Mouse (Mus musculus): Measurements from ENCODE around the gene Asic4. TPM values are rescaled to one million over a fixed set of nuclear protein-coding genes. Genes with fewer than 3 reads are reported as not detected.

Asic4 gene
- polyA plus RNA-seq (2012; rRNA removed; ENCODE audit: low replicate concordance): 0.09 TPM in 1 of 2 replicates, not detected in the other

DNA sequence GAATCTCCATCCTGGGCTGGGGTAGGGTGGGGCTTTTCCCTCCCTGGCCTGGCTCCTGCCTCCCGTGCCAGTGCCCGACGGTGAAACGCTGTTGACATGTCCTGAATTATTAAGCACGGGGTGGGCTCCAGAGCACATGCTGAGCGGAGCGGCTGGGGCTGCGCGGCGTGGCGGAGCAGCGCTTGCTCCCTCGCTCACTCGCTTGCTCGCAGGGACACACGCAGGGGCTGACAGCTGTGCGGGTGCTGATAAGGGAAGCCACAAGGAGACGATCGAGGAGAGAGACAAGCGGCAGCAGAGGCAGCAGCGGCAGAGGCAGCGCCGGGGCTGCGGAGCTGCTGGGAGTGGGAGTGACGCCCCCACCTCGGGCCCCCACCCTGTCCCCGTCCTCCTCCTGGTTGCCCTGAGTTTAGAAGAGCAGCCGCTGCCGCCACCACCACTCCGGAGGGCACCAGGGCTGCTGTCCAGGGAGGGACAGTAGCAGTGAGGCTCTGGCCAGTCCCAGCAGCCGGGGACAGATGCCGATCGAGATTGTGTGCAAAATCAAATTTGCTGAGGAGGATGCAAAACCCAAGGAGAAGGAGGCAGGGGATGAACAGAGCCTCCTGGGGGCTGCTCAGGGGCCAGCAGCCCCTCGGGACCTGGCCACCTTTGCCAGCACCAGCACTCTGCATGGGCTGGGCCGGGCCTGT, at the start of gene Asic4:
TSS of gene Asic4 (plus strand) at position 123 of the 692 bp plus-strand sequence.

GRCm38 (mm10) chr1:75435475-75436328, 14.5 kb upstream of the Asic4 start, which contains the start of gene Gmppa:
Gmppa (plus strand) TSS chr1:75435930.

DNA sequence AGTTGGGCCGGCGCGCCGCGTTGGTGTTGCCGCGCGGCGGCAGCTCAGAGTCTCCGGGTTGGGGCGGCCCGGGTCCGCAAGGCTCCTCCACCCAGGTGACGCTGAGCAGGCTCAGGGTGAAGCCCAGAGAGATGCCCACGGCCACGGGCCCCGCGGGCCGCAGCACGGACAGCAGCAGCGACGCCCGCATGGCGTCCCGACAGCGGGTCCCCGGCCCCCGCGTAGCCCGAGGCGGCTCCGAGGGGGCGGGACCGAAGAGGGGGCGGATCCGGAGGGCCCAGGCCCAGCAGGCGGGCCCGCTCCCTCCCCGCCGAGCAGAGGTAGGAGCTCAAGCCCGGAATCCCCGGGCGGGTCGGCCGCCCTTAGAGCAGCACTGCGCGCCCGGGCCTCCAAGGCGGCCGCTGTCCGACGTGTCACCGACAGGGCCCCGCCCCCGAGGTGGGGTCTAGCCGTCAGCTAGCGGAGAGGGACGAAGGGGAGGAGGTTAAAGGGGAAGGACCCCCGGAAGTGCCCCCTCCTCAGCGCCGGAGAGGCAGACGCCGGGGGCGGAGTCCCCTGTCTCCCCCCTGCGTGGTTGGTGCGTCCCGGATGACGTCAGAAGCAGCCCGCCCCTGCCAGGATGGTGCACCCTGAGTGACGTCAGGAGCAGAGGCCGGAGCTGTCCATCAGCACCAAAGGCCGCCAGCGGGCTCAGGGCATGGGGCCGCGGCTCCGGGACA, 28.8 kb downstream of the Asic4 start, which contains the start of the genes Chpf and Tmem198:
TSS of gene Chpf (minus strand) at position 392 of the 719 bp plus-strand sequence.
TSS of gene Tmem198 (plus strand) at position 617 of the 719 bp plus-strand sequence.

DNA sequence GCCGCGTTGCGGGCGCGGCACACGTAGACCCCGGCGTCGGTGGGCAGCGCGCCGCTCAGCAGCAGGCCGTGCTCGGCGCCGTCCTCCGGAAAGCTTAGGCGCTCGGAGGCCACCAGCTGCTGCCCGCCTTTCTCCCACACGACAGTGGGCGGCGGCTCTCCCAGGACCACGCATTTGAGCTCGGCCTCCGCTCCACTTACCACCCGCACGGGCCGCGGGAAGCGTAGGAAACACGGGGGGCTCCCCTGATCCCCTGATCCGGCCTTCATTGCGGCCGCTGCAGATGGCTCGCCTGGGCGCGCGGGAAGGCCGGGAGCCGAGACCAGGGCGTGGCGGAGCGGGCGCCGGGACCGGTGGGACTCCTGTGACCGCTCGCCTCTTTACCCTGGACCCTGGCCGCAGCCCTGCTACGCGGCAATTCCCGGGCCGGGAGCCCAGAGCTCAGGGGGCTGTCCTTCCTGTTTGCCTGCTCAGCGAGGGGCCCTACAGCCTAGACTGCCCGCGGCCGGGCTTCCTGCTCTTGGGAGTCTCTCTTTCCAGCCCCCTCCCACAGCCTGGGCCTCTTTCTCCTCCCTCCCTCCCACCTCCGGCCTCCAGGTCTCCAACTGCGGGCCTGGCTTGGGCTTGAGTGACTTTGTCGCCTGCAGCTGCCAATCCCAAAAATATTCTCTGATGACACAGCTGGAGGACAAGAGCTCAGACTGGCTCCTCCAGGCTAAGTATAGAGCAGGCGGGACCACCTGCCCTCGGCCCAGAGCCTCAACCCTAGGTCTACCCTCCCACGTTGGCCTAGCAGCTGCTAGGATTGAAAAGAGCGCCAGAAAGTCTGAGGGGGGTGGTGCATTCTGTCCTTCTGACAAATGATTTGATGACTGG, 56.0 kb downstream of the Asic4 start, which contains the start of gene Obsl1:
TSS of gene Obsl1 (minus strand) at position 497 of the 876 bp plus-strand sequence.

DNA sequence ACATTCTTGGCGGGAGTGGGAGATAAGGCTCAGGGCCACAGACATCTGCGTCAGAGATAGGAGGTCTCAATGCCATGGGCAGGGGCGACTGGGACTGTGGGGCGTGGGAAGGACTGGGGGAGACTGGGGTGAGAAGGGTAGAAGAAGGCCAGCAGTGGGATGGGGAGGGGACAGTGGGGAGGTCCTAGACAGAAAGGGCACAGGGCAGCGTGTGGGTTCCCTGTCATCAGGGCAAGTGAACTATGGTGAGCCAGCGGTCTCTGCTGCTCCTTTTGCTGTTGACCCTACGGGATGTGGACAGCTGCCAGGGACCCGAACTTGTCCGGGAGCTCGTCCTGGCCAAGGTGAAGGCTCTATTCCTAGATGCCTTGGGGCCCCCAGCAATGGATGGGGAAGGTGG, 56.8 kb downstream of the Asic4 start, which contains the start of gene Inha:
TSS of gene Inha (plus strand) at position 72 of the 400 bp plus-strand sequence.

DNA sequence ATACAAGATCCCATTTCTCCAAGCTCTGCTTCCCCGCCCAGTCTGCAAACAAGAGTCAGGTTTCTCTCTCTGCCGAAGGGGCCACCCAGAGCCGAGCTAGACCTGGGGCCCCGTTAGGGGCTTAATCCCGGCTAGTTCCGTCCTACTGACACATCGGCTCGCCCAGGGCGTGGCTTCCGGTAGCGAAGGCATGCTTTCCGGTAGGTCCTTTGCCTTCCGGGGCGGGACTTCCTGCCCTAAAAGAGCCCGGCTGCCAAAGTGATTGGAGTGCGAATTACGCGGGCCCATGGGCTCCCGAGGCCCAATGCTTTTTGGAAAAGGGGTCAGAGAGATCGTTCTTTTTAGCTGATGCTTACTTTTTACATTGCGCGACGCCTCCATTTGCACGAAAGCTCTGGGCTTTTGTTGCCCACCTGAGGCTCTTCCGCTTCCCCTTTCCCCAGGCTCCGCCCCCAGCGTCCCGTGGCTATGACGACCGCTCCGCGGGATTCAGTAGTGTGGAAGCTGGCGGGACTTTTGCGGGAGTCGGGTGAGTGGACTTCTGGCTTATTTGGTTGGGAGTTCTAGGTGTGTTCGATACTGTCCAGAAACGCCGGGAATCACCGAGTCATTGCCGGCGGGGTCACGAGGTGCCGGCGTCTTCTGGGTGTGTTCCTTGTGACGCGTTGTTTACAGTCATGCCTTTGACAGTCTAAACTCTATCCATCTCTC, 71.2 kb downstream of the Asic4 start, which contains the start of gene Stk11ip:
TSS of gene Stk11ip (plus strand) at position 209 of the 711 bp plus-strand sequence.

Other genes starting within 250 kb of the Asic4 start
- 1.0 and 1.3 TPM in 2 replicates for gene Glb1l, start 239.6 kb upstream of the Asic4 start, polyA plus RNA-seq (2012; rRNA removed; ENCODE audit: low replicate concordance)
- 215 and 279 TPM in 2 replicates for gene Stk16, start 239.6 kb upstream of the Asic4 start, polyA plus RNA-seq (2012; rRNA removed; ENCODE audit: low replicate concordance)
- gene Tuba4a, start 230.6 kb upstream of the Asic4 start, polyA plus RNA-seq (2012; rRNA removed; ENCODE audit: low replicate concordance): 83.6 and 122 TPM in 2 replicates
- not detected in 2 replicates for gene A630095N17Rik, start 218.3 kb upstream of the Asic4 start, polyA plus RNA-seq (2012; rRNA removed; ENCODE audit: low replicate concordance)
- 18.0 and 21.0 TPM in 2 replicates for gene Dnajb2, start 214.0 kb upstream of the Asic4 start, polyA plus RNA-seq (2012; rRNA removed; ENCODE audit: low replicate concordance)
- gene Ptprn, start 185.9 kb upstream of the Asic4 start, polyA plus RNA-seq (2012; rRNA removed; ENCODE audit: low replicate concordance): 5.3 and 6.2 TPM in 2 replicates
- 4.1 and 5.5 TPM in 2 replicates for gene Resp18, start 172.0 kb upstream of the Asic4 start, polyA plus RNA-seq (2012; rRNA removed; ENCODE audit: low replicate concordance)
- gene Dnpep, start 132.4 kb upstream of the Asic4 start, polyA plus RNA-seq (2012; rRNA removed; ENCODE audit: low replicate concordance): 188 and 371 TPM in 2 replicates
- gene Des, start 90.1 kb upstream of the Asic4 start, polyA plus RNA-seq (2012; rRNA removed; ENCODE audit: low replicate concordance): 207 and 271 TPM in 2 replicates
- 32.3 and 57.1 TPM in 2 replicates for gene Speg, start 75.1 kb upstream of the Asic4 start, polyA plus RNA-seq (2012; rRNA removed; ENCODE audit: low replicate concordance)
- 231 and 278 TPM in 2 replicates for gene Gmppa, start 14.5 kb upstream of the Asic4 start, polyA plus RNA-seq (2012; rRNA removed; ENCODE audit: low replicate concordance)
- gene Chpf, start 28.9 kb downstream of the Asic4 start, polyA plus RNA-seq (2012; rRNA removed; ENCODE audit: low replicate concordance): 41.8 and 50.4 TPM in 2 replicates
- 2.2 and 5.7 TPM in 2 replicates for gene Tmem198, start 29.1 kb downstream of the Asic4 start, polyA plus RNA-seq (2012; rRNA removed; ENCODE audit: low replicate concordance)
- gene Obsl1, start 56.0 kb downstream of the Asic4 start, polyA plus RNA-seq (2012; rRNA removed; ENCODE audit: low replicate concordance): 5.0 and 5.5 TPM in 2 replicates
- 5.7 and 17.5 TPM in 2 replicates for gene Inha, start 56.6 kb downstream of the Asic4 start, polyA plus RNA-seq (2012; rRNA removed; ENCODE audit: low replicate concordance)
- gene Stk11ip, start 71.1 kb downstream of the Asic4 start, polyA plus RNA-seq (2012; rRNA removed; ENCODE audit: low replicate concordance): 28.3 and 33.1 TPM in 2 replicates
- 3.5 and 9.5 TPM in 2 replicates for gene Slc4a3, start 95.8 kb downstream of the Asic4 start, polyA plus RNA-seq (2012; rRNA removed; ENCODE audit: low replicate concordance)